Mouse (Mus musculus) monocyte, adult 2 months (primary cell): Measurements from ENCODE around the gene Slc30a6.
A peak's percentile ranks its signal among the peaks of the same experiment; 100 is the strongest.

ENCODE experiments used
- DNase-seq, 2 experiments: peaks; one replicate each; pipeline ENCODE4 v3.0.0; 2022; ENCODE audit warnings: low spot score in 2 of 2, low read depth in 1 of 2

Slc30a6 gene

DNA sequence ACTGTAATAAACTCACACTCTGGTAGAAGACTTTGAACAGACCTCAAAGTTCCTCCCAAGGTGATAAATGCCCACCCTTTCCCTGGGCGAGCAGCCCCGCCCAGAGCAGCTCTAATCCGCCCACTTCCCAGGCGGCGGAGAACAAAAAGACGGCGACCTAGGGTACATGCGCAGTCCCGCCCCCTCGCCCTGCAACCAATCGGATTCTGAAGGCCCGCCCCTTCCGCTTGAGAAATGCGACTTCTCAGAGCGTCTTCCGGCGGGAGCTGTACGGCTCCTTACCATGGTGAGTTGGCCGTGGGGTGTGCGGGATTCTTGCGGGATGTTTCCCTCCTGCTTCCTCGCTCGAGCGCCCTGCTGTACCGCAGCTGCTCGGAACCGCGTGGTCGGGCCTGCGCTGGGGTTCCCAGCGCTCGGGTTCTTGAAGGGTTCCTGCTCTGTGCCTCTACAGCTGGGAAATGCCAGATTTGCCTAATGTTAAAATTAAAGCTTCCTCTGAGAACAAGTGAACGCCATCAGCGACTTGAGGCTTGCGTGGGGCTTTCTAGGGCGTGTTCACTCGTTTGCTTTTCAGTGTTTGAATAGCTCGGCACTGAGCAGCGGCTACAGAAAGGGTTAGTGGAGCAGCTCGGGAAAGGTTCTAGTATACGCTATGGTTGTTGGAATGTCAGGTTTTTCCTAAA is at the start of gene Slc30a6:
Slc30a6 (plus strand) TSS at position 226 of the 683 bp plus-strand sequence.
- DNase-seq: peak; percentile 80 to 90

GRCm38 (mm10) chr17:74363592-74363991 is 31.8 kb upstream of the Slc30a6 start:
- no peak for DNase-seq

DNA sequence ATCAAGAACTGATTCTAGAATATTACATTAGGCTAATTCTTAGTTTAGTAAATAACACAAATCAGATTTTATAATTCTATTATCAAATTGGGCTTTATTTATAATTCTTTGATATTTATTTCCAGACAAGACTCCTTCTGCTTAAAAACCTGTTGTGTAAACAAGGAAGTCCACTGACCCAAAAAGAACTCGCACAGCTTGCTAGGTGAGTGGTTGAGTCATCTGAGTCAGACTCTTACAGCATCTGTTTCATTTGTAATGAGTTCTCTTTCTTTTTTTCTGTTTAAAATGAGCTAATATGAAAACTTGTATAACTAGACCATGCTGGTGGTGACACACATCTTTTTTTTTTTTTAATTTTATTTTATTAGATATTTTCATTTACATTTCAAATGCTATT is 18.5 kb upstream of the Slc30a6 start:
- DNase-seq: no peak

DNA sequence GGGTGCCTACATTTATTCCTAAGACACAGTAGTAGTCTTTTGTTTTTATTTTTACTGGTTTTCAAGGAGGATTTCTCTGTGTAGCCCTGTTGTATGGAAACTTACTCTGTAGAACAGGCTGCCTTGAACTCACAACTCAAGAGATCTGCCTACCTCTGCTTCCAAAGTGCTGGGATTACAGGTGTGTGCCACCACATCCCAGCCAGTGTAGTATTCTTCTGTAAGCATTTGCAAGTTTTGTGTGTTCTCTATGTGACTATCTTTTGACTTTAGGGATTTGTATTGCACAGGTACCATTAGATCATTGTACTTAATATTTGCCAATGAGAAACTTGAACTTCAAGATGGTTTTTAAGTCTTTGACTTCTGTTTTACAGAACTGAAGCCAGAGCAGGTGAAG is 8.8 kb upstream of the Slc30a6 start:
- no peak for DNase-seq

DNA sequence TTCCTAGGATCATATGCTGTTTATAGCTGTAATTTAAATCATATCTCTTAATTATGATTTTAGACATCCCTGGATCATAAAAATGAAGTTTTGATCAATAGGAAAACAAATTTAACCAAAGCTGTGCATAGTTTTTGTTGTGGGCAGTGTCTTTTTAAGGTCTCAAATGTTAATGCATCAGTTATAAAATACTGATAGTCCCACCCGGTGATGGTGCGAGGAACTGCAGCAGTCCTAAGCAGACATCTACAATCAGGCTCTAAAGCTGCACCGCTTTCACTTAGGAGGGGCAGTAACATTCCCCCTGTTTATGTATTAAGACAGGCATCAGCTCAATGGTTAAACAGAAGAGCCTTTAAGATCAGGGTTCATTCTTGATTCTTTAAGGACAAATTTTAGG is 5.6 kb upstream of the Slc30a6 start:
- no peak for DNase-seq

DNA sequence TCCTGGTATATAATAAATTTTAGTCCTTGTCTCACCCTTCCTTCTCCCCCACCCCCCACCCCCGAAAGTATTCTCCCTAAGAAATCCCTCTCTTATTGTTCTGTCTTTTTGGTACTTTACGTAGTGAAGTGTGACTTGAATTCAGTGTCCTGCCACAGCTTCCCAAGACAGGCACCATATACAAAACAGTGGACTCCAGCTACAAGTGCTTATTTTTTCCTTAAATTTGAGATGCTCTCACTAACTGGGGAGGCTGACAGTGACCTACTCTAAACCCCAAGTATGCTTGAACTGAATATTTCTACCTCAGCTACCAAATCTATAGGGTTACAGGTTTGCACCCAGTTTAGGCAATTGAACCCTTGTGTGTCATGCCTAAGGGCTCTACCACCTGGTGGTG is 1.0 kb upstream of the Slc30a6 start:
- no peak for DNase-seq

DNA sequence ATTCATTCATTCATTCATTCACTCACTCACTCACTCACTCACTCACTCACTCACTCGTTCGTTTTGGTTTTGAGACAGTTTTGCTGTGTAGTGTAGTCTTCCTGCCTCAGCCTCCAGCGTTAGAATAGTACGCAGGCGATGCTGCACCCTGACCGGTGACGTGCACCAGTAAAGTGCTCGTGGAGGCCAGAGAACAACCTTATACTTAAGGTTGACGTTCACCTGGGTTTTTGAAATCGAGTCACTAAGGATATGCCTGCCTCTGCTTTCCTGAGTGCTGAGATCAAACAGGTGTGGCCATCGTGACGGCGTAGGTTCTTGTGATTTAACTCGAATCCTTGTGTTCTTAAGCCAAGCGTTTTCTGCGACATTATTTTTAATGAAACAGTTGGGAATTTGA is 553 bp upstream of the Slc30a6 start:
- no peak for DNase-seq

DNA sequence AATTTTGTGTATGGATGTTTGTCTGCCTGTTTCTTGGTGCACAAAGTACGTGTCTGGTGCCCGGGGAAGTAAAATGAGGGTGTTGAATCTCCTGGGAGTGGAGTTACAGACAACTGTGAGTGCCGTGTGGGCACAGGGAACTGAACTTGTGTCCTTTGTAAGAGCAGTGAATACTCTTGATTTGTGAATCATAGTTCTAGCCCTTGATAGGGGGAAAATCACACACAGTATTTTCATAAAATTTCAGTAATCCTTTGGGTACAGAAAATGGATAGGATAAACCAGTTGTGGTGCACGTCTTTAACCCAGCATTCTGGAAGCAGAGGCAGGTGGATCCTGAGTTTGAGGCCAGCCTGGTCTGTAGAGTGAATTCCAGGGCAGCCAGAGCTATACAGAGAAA is 1.4 kb downstream of the Slc30a6 start:
- no peak for DNase-seq

- DNase-seq: no peak
These were observed 1.8 kb downstream of the Slc30a6 start for GRCm38 (mm10) chr17:74397173-74397572.

- no peak for DNase-seq
These were observed 7.2 kb downstream of the Slc30a6 start for GRCm38 (mm10) chr17:74402486-74403222.

DNA sequence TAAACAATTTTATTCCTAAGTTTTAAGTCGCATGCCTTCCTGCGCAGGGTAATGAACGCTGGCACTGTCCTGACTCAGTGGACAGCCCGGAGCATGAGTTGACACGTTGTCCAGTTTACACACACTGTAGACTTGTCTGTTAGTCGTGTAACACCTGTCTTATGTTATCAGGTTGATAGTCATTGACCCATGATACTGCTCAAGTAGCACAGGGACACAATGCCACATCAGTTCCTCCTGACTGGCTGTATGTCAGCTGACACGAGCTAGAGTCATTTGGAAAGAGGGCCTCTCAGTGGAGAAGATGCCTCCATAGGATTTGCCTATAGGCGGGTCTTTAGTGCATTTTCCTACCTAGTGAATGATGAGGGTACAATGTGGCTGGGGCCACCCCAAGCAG is 11.1 kb downstream of the Slc30a6 start:
- DNase-seq: no peak

GRCm38 (mm10) chr17:74409722-74410121 is 14.3 kb downstream of the Slc30a6 start:
- no peak for DNase-seq

- no peak for DNase-seq
These were observed 17.9 kb downstream of the Slc30a6 start for GRCm38 (mm10) chr17:74413324-74413723.

DNA sequence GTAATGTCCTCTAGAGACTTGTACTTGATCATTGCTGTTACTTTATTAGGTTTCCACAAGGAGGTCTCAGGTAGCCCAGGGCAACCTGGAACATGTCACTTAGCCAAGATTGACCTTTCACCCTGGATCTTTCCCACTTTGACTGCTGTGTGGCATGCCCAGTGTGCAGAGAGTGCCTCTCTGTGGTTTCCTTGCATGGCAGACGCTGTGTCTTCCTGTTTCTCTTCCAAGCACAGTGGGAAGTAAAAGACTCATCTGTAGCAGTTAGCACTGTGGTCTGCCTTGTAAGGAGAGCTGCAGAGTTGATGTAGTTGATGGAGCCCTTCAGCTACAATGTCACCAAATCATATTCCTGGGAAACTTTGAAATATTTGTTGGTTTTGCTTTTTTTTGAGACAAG is 19.3 kb downstream of the Slc30a6 start:
- no peak for DNase-seq

GRCm38 (mm10) chr17:74416841-74417360 is 21.5 kb downstream of the Slc30a6 start:
- no peak for DNase-seq

- no peak for DNase-seq
These were observed 22.8 kb downstream of the Slc30a6 start for GRCm38 (mm10) chr17:74418171-74418570.

DNA sequence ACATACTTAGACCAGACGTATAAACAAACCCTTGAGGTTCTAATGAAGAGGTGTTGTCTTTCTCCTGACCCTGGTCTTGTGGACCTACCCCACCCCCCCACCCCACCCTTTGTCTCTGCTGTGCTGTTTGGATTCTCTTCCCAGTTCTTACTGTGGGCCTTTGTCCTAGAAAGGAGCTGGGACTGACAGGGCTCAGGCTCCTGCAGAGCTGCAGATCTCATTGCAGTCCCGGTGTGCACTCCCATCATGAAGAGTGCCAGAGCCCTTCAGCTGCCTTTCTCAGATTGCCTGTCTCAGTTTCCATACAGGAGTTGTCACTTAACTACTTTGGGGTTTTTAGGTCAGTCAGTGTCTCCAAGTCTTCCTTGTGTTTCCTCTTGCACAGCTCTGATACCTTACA is 25.2 kb downstream of the Slc30a6 start:
- no peak for DNase-seq

DNA sequence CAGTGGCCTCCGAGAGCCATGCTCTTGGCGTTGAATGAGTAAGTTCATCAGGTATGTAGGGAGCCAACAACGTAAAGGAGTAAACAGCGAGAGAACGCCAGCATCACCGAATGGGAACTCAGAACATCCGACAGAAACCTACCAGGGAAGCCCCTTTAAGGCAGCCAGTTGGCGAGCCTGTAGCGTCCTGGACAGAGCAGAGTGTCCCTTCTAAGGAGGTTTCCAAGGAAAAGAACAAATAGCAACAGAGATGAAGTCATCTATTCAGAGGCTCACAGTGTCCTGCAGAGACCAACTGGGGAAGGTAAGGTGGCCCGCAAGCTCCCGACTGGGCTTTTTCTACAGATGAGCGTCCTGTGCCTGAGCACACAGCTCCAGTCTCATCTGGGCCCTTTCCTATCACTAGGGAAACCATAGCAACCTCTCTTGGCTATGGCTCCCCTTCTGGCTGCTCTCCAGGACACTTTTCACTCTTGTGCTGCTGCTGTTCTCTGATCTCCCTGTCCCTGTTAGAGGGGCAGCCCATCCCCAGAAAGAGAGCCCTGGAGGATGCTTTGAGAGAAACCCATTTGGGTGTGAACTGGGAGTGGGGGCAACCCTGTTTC is 29.1 kb downstream of the Slc30a6 start:
- DNase-seq: no peak

GRCm38 (mm10) chr17:74430074-74430473 is 34.7 kb downstream of the Slc30a6 start:
- no peak for DNase-seq

DNA sequence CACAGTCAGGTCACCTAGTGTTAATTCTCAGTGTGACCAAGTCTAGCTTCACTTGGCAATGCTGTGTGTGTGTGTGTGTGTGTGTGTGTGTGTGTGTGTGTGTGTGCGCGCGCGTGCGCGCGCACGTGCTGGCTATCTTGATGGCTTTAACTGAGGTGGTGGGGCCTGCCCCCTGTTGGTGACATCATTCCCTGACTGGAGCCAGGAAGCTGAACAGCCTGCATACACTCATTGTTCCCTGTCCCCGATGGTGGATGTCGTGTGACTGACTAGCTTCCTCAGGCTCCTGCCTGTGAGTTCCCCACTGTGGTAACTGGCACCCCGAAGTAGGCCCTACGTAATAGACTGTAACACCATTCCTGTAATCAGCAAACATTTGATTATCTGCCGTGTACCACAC is 36.1 kb downstream of the Slc30a6 start:
- DNase-seq: no peak

GRCm38 (mm10) chr17:74432631-74433030 is 37.2 kb downstream of the Slc30a6 start:
- no peak for DNase-seq

DNA sequence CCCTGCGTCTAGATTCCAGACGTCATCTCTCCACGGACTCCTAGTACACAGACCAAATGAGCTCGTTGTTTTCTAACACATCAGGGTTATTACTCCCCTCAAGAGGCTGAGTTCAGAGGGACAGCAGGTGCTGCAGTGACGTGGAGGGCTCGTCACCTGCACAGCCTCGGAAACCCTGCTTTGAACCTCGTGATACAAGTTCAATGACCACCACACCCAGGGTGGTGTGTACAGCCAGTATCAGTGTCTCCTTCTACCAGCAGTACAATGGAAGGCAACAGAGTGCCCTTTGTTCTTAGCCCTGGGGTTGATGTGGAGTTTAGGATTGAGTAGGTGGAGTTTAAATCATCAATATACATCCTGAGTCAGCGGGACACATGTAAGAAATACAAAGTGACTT is 42.4 kb downstream of the Slc30a6 start:
- no peak for DNase-seq
